Mouse (Mus musculus) G1E-ER4 (cell line): ENCODE measurements around the gene Nktr. TPM values are rescaled to one million over a fixed set of nuclear protein-coding genes. Genes with fewer than 3 reads are reported as not detected.

ENCODE experiments used
- GATA1 ChIP-seq: IDR thresholded peaks from one replicate; pipeline ENCODE4 v1.8.0; 2012; ENCODE audit warnings: low read length, inconsistent platforms
- polyA plus RNA-seq: library from polyadenylated mRNA; stranded (reverse); fragments of >175 nt; gene quantifications from 2 replicates; pipeline ENCODE4 v1.2.3, GENCODE M21; 2012

Gene Nktr
- polyA plus RNA-seq, 1 experiment: 72.0 TPM

DNA sequence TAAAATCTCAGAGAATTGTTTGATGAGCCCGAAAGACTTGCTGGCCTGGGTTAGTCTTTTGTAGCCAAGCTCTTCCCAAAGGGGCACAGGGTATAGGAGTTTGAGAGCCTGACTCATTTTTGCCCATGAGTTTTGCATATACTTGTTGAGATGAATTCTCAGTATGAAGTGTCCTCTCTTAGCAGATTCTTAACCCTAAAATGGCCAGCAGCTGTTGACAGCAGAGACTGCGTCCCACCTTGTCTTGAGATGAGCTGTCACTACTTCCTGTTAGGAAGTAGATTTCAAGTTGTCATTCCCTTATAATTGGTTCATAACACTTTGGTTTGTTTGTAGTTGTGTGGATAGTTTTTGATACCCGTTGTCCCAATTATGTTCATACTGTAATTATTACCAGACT, 22.2 kb downstream of the Nktr start:
- no peak for TF ChIP-seq GATA1

DNA sequence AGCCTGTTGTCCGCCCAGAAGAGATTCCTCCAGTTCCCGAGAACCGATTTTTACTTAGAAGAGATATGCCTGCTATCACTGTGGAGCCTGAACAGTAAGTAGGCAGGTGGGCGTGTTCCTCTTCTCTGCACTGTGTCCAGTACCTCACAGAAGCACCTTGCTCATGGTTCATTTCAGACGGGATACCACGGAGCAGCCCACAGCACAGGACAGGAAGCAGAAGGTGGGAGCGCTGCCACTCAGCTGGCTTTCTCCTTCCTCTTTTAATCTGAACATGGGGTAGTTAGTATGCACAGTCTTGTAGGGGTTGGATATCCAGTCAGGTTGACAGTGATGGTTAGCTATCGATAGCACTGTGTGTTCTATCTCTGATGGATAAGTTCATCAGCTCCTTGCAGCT, 25.1 kb downstream of the Nktr start:
- no peak for TF ChIP-seq GATA1

- TF ChIP-seq GATA1: no peak
These were observed 33.8 kb downstream of the Nktr start for GRCm38 (mm10) chr9:121752774-121753173.

DNA sequence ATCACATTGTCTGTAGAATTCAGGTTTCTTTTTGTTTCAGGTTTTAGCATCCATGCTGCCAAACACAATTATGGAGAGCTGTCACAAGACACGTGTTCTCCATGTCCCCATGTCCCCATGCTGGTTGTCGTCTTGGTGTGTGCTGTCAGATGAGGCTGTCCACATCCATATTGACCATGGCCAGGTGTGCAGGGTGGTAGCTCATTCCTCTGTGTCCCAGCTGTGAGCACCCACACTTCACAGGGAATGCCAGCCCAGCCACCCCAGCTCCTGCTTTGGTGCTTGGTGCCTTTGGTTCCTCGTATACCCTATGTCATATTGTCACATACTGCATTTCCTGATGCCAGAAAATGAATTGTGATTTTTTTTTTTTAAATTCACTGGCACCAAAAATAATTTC, 35.7 kb downstream of the Nktr start:
- no peak for TF ChIP-seq GATA1

DNA sequence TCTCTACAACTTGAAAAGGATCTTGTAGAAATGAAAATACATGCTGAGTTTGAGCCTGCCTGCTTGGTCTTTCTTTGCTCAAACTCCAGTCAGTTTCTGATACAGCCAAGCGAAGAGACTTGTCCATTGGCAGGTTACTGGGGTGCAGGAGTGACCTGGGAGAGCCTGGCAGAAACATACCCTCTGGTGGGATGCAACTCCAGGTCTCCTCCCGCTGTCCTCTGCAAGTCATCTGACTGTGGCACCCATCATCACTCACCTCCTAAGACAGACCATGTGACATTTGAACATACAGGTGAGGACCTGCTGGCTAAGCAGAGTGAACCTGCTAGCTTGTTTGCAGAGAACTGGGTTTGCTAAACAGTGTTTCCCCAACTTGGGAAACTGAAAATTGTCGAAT, 37.8 kb downstream of the Nktr start:
- TF ChIP-seq GATA1: no peak

DNA sequence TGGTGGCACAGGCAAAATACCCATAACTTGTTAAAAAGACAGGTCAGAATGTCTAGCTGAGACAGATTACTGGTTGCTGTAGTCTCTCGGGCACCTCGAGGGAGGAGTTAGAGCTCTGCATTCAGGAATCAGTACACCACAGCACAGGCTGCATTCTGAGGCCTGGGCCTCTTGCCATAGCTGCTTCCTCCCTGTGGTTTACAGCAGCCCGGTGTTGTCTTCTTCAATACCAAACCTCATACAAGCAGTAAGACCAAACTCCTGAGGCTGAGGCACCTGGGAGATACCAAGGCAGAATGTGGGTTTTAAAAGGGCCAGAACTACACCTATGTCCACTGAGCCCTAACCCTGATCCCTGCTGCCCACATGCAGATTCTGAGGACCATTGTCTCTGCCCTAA, 38.5 kb downstream of the Nktr start:
- no peak for TF ChIP-seq GATA1

- no peak for TF ChIP-seq GATA1
These were observed 39.2 kb downstream of the Nktr start for GRCm38 (mm10) chr9:121757835-121758814.

DNA sequence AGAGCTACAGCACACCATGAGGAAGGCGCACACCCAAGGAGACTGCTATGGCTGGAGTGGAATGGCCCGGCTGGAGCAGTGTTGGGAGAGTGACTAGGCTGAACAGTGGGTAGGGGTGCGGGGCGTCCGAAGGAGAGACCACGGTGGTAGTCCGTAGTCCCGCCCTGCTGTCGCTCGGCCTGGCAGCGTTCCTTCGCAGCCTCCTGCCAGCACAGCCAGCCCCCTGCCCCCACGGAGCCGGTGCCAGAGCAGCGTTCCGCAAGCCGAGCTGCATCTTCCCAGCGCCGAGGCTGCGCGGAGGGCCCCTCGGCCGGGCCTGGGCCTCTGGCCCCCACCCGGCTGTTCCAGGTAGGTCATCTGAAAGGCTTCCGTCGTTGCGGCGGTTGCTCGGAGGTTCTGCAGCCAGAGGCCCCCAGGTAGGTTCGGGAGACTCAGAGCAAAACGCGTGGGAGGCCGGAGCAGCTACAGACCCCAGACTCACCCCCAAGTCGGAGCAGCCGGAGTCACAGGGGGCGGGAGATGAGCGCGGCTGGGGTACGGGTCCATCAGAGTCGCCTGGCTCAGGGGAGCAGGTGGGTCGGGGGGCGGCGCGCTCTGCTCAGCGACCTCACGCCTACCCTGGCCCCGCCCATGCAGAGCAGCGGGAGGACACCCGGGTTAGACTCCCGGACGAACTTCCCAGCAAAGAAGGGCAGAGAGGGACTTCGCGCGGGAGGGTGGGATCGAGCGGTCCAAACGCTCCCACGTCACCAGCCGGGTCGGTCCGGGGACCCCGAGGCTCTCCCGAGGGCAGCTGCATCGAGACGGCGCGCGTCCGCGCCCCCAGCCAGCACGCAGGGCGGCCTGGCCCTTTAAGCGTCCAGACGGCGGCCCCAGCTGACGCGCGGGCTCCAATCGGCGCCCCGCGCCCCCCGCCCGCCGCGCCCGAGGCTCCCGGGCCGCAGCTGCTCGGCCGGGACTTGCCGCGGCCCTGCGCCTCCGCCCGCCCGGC, 40.4 kb downstream of the Nktr start, which contains the start of gene Zfp651:
TSS of gene Zfp651 (plus strand) at position 240 of the 991 bp plus-strand sequence.
- TF ChIP-seq GATA1: no peak

DNA sequence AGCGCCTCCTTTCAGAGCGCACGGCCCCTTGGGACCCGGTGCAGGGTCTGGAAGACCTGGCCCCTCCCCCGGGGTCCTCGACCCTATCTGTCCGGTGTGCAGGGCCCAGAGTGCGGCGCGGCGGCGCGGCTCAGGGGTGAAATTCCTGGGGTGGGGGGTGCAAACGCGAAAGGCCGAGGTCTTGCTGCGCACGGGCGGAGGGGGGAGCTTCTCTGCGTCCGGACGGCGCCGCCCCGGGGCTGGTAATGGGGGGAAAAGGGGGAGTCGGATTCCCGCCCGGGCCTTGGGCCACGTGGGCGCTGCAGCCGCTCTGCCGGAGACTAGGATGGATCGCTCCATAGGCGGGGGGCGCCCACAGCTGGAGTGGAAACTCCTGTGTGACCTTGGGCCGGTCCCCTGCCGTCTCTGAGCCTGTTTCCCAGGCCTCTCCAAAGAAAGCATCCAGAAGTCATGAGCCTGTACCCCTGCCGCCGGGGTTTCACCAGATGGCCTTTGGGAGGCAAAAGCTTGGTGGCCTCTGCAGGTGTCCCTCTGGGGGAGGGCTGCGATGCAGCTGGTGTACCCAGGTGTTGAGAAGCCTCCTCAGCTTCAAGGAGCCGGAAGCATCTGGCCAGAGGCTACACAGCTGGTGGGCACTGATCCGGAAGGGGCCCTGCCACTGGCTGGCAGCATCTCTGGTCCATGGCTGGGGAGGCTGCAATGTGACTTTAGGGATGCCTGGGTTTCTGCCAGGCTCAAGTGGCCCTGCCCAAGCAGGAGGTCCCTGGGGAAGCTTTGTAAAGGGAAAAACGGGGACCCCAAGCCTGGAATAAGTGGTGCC, 41.5 kb downstream of the Nktr start:
- no peak for TF ChIP-seq GATA1

- TF ChIP-seq GATA1: no peak
These were observed 42.2 kb downstream of the Nktr start for GRCm38 (mm10) chr9:121761091-121761665.

DNA sequence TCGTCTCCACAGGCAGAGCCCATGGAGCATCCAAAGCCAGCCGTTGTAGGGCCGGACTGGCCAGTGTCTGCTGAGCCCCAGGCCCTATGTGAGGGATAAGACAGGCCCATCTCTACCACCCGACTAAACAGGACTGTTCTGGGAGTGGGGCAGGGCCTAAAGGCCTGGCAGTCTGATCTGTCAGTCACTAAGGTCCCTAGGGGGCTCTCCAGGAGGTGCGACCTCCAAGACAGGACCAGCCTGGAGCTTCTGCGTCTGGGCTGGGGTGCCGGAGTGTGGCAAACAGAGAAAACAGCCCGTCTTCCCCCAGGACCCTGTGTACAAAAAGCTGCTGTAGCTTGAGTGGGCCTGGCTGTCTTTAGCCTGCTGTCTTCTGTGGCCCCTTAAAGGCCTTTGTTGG, 42.8 kb downstream of the Nktr start:
- TF ChIP-seq GATA1: no peak

GRCm38 (mm10) chr9:121762248-121762647, 43.3 kb downstream of the Nktr start:
- TF ChIP-seq GATA1: no peak

DNA sequence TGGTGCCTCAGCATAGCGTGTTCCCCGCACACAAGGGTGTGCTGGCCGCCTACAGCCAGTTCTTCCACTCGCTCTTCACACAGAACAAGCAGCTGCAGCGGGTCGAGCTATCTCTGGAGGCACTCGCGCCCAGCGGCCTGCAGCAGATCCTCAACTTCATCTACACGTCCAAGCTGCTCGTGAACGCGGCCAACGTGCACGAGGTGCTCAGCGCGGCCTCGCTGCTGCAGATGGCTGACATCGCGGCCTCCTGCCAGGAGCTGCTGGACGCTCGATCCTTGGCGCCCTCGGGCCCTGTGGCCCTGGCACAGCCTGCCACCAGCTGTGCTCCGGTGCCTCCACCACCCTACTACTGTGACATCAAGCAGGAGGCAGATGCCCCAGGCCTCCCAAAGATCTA, 43.8 kb downstream of the Nktr start:
- TF ChIP-seq GATA1: no peak

DNA sequence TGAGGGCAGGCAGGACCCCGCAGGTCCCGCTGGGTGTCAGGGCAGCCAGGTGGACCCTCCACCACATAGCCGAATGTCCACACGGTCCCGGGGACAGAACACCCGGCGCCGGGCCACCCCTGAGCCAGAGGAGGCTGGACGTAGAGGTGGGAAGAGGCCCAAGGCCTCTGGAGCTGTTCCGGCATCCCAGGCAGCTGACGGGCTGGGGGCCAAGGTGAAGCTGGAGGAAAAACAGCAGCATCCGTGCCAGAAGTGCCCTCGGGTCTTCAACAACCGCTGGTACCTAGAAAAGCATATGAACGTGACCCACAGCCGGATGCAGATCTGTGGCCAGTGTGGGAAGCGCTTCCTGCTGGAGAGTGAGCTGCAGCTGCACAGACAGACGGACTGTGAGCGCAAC, 44.7 kb downstream of the Nktr start:
- no peak for TF ChIP-seq GATA1
